Comparison of ENCODE assay signal across 9 mouse cellular contexts in genomic region chr9:49757986-49758385, GRCm38 (mm10). TPM values are rescaled to one million over a fixed set of nuclear protein-coding genes. Genes with fewer than 3 reads are reported as not detected.
A peak's percentile ranks its signal among the peaks of the same experiment; 100 is the strongest.
DNase-seq lines count a peak whose midpoint lies in the region; ATAC-seq and TF ChIP-seq lines count a peak whose summit lies in the region.
"Had no signal": no experiment of that assay in that cellular context is flagged by ENCODE, and none has a peak within 500 bp of the region (broad histone marks: within the 10 kb centered on the region; RNA-seq: fewer than 3 reads in every experiment).

No protein-coding gene starts in this region.

- H3K9ac ChIP-seq in heart, embryonic 12.5 days: no peak overlapping the region
- H3K9ac ChIP-seq in hindbrain, postnatal 0 days (replicated peaks; ENCODE audit: low read length): no peak overlapping the region
- no peak overlapping the region for H3K9ac ChIP-seq in stomach, postnatal 0 days (ENCODE audit: low read length)

- no peak for ATAC-seq in heart, embryonic 12.5 days (ENCODE audit: insufficient number of reproducible peaks, low FRiP score)
- peak; percentile 32; the same call in 1 of the 2 replicates for ATAC-seq in hindbrain, postnatal 0 days
- ATAC-seq in stomach, postnatal 0 days (ENCODE audit: low FRiP score, low TSS enrichment): no peak

- peak overlapping the region; percentile 38; the same call in 1 of the 2 replicates for H3K27ac ChIP-seq in heart, embryonic 12.5 days (ENCODE audit: poor library complexity, severe bottlenecking)
- H3K27ac ChIP-seq in heart, embryonic 10.5 days: no peak overlapping the region
- peak overlapping the region; percentile 75; the same call in 1 of the 2 replicates for H3K27ac ChIP-seq in hindbrain, postnatal 0 days
- H3K27ac ChIP-seq in stomach, postnatal 0 days (replicated peaks): 0 out of 2 replicates have a peak overlapping the region, but pooled peaks have one; percentile 31

- 66% methylated on average over 12 of the region's 12 CpGs for WGBS in heart, embryonic 12.5 days
- WGBS in heart, embryonic 10.5 days: 78% methylated on average over 12 of the region's 12 CpGs
- WGBS in hindbrain, postnatal 0 days: 19% methylated on average over 12 of the region's 12 CpGs
- 46% methylated on average over 12 of the region's 12 CpGs for WGBS in stomach, postnatal 0 days

- no peak overlapping the region for H3K4me2 ChIP-seq in heart, embryonic 12.5 days
- peak overlapping the region; percentile 41 for H3K4me2 ChIP-seq in hindbrain, postnatal 0 days (ENCODE audit: low read depth, low read length)
- 0 out of 2 replicates have a peak overlapping the region, but pooled peaks have one; percentile 18 for H3K4me2 ChIP-seq in stomach, postnatal 0 days (replicated peaks; ENCODE audit: low read depth)

- TF ChIP-seq EP300 in stomach, postnatal 0 days (optimal IDR thresholded peaks at IDR 0.05): no peak

- H3K4me1 ChIP-seq in heart, embryonic 12.5 days (replicated peaks): peaks cover 29% of the 10 kb centered on the region
- peaks cover 9% of the 10 kb centered on the region; the same call in 1 of the 2 replicates for H3K4me1 ChIP-seq in heart, embryonic 10.5 days
- H3K4me1 ChIP-seq in hindbrain, postnatal 0 days (ENCODE audit: insufficient read depth, low read length): peaks cover 29% of the 10 kb centered on the region
- no peaks in the 10 kb centered on the region for H3K4me1 ChIP-seq in stomach, postnatal 0 days (replicated peaks; ENCODE audit: control insufficient read depth, insufficient read depth)
- H3K4me1 ChIP-seq: megakaryocyte, embryonic 14.5 days had no signal

- no peaks in the 10 kb centered on the region for H3K36me3 ChIP-seq in heart, embryonic 12.5 days
- no peaks in the 10 kb centered on the region for H3K36me3 ChIP-seq in heart, embryonic 10.5 days
- H3K36me3 ChIP-seq in hindbrain, postnatal 0 days (ENCODE audit: insufficient read depth, low read length): no peaks in the 10 kb centered on the region
- no peaks in the 10 kb centered on the region for H3K36me3 ChIP-seq in stomach, postnatal 0 days (ENCODE audit: control insufficient read depth, insufficient read depth, low read length)

- no peak for DNase-seq in heart, embryonic 10.5 days (ENCODE audit: low spot score)
- peak; percentile 21 for DNase-seq in right cerebral cortex, adult 18-20 months
- DNase-seq in right cerebral cortex, postnatal 25 days: no peak
- DNase-seq in hindbrain, postnatal 0 days (ENCODE audit: low spot score): peak; percentile 49
- no peak for DNase-seq in stomach, postnatal 0 days (ENCODE audit: low spot score)
- DNase-seq in thymus, adult 18-20 months: no peak
- DNase-seq in adipocyte (ENCODE audit: low spot score): no peak

- no peaks in the 10 kb centered on the region for H3K27me3 ChIP-seq in heart, embryonic 12.5 days (replicated peaks)
- no peaks in the 10 kb centered on the region for H3K27me3 ChIP-seq in heart, embryonic 10.5 days (ENCODE audit: insufficient read depth, poor library complexity, severe bottlenecking)
- no peaks in the 10 kb centered on the region for H3K27me3 ChIP-seq in hindbrain, postnatal 0 days (ENCODE audit: insufficient read depth, low read length)
- H3K27me3 ChIP-seq in stomach, postnatal 0 days (ENCODE audit: control insufficient read depth, insufficient read depth, low read length): no peaks in the 10 kb centered on the region
- H3K27me3 ChIP-seq: megakaryocyte, embryonic 14.5 days had no signal

- no peaks in the 10 kb centered on the region for H3K9me3 ChIP-seq in heart, embryonic 12.5 days (replicated peaks)
- H3K9me3 ChIP-seq in heart, embryonic 10.5 days: no peaks in the 10 kb centered on the region
- H3K9me3 ChIP-seq in hindbrain, postnatal 0 days (ENCODE audit: low read length): no peaks in the 10 kb centered on the region
- no peaks in the 10 kb centered on the region for H3K9me3 ChIP-seq in stomach, postnatal 0 days (ENCODE audit: control insufficient read depth, low read length)
- H3K9me3 ChIP-seq: megakaryocyte, embryonic 14.5 days had no signal

- H3K4me3 ChIP-seq in heart, embryonic 12.5 days: no peak overlapping the region
- H3K4me3 ChIP-seq in heart, embryonic 10.5 days: no peak overlapping the region
- H3K4me3 ChIP-seq in hindbrain, postnatal 0 days (ENCODE audit: low read length): no peak overlapping the region
- H3K4me3 ChIP-seq in stomach, postnatal 0 days (ENCODE audit: low read depth, low read length): no peak overlapping the region
- H3K4me3 ChIP-seq: megakaryocyte, embryonic 14.5 days had no signal

- no peak for TF ChIP-seq CTCF in hindbrain, postnatal 0 days (IDR thresholded peaks at IDR 0.05; ENCODE audit: low read depth)
- TF ChIP-seq CTCF in stomach, postnatal 0 days (IDR thresholded peaks at IDR 0.05; ENCODE audit: low read depth): no peak

RNA-seq across cellular contexts. Expression of gene Ncam1, which starts 40.7 kb away (rescaled TPM):
- polyA plus RNA-seq in heart, embryonic 12.5 days (2016; fragmentation: Nextera tagmentation; extraction: Ambion mirVana): 73.6 and 80.0 TPM in 2 replicates
- polyA plus RNA-seq in heart, embryonic 10.5 days (2016; fragmentation: Nextera tagmentation; extraction: Ambion mirVana): 29.8 and 30.0 TPM in 2 replicates
- 411 and 489 TPM in 2 replicates for total RNA-seq in hindbrain, postnatal 0 days (2014; rRNA removed)
- 388 and 414 TPM in 2 replicates for polyA plus RNA-seq in hindbrain, postnatal 0 days (2015; fragmentation: Nextera tagmentation; extraction: Ambion mirVana)
- 32.9 and 34.0 TPM in 2 replicates for polyA plus RNA-seq in stomach, postnatal 0 days (2015; fragmentation: Nextera tagmentation; extraction: Ambion mirVana)

Comparison
In these comparisons a context has a peak if more than half of its experiments do, and no peak if none do; other contexts are left out.
1. DNase-seq: peak in right cerebral cortex, adult 18-20 months (single experiment) and hindbrain, postnatal 0 days (single experiment); none in heart, embryonic 10.5 days (single experiment), right cerebral cortex, postnatal 25 days (single experiment), stomach, postnatal 0 days (single experiment), thymus, adult 18-20 months (0 of 2) and adipocyte (single experiment).